In the genomic region with DNA sequence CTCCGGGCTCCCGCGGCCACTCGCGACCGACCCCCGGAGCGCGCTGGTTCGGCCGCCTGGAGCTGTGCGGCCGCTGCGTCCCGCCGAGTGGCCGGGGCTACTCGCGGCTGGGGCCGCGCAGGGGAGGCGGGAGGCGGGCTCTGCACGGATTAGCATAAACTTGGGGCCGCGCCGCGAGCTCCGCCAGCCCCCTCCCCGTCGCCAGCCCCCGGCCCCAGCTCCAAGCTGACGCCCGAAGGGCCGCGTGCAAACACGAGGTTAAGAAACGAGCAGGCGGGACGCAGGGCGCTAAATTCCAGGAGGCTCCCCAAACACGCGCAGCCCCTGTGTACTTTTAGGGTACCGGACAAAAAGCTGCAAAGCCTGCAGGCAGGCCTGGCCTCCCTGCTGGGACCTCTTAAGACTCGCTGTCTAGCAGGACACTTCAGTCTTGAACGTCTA, we compare ENCODE assay signal across 8 mouse cellular contexts. TPM values are rescaled to one million over a fixed set of nuclear protein-coding genes. Genes with fewer than 3 reads are reported as not detected.
A peak's percentile ranks its signal among the peaks of the same experiment; 100 is the strongest.
DNase-seq lines count a peak whose midpoint lies in the region; ATAC-seq lines count a peak whose summit lies in the region.

Emilin3 (minus strand) TSS at position 98 of the 441 bp plus-strand sequence.

- peak within 1 kb of the TSS; percentile 67 for H3K9ac ChIP-seq in heart, embryonic 14.5 days (ENCODE audit: low read length)
- H3K9ac ChIP-seq in embryonic facial prominence, embryonic 15.5 days, result peak within 1 kb of the TSS; percentile 70
- peak within 1 kb of the TSS; percentile 56 for H3K9ac ChIP-seq in neural tube, embryonic 12.5 days

- H3K4me3 ChIP-seq in heart, embryonic 14.5 days (ENCODE audit: control insufficient read depth in 1 of 2, insufficient read depth in 1 of 2, low read depth in 1 of 2, low read length in 2 of 2), result peak within 1 kb of the TSS; percentile 54 to 55
- peak within 1 kb of the TSS; percentile 61 for H3K4me3 ChIP-seq in embryonic facial prominence, embryonic 15.5 days (replicated peaks)
- H3K4me3 ChIP-seq in neural tube, embryonic 12.5 days, result peak within 1 kb of the TSS; percentile 48

- no peak for DNase-seq in heart, adult 11 months
- DNase-seq in kidney, postnatal 10 days, result peak; percentile 42
- DNase-seq in spleen, postnatal 36 days (ENCODE audit: low spot score in 2 of 2), result no peak
- DNase-seq in urinary bladder, postnatal 25 days (ENCODE audit: low spot score), result no peak

- no peak within 1 kb of the TSS for H3K27ac ChIP-seq in heart, embryonic 14.5 days (replicated peaks in 1 of 2; ENCODE audit: control insufficient read depth in 1 of 2, insufficient read depth in 1 of 2, low read depth in 2 of 2, low read length in 2 of 2)
- H3K27ac ChIP-seq in embryonic facial prominence, embryonic 15.5 days (replicated peaks), result peak within 1 kb of the TSS; percentile 79
- no peak within 1 kb of the TSS for H3K27ac ChIP-seq in neural tube, embryonic 12.5 days

- H3K36me3 ChIP-seq in heart, embryonic 14.5 days (ENCODE audit: control insufficient read depth, insufficient read depth, low read length), result no peaks in the 10 kb centered on the region
- peaks cover 17% of the 10 kb centered on the region for H3K36me3 ChIP-seq in embryonic facial prominence, embryonic 15.5 days
- H3K36me3 ChIP-seq in neural tube, embryonic 12.5 days, result no peaks in the 10 kb centered on the region

- 1% methylated on average over 38 of the region's 46 CpGs for WGBS in heart, embryonic 14.5 days
- 1% methylated on average over 46 of the region's 46 CpGs for WGBS in embryonic facial prominence, embryonic 15.5 days
- WGBS in neural tube, embryonic 12.5 days, result under 1% methylated on average over 46 of the region's 46 CpGs

- H3K27me3 ChIP-seq in heart, embryonic 14.5 days (ENCODE audit: control insufficient read depth, insufficient read depth, low read length), result peaks cover 68% of the 10 kb centered on the region
- H3K27me3 ChIP-seq in embryonic facial prominence, embryonic 15.5 days, result peaks cover 32% of the 10 kb centered on the region
- peaks cover 50% of the 10 kb centered on the region for H3K27me3 ChIP-seq in neural tube, embryonic 12.5 days (replicated peaks)

- no peaks in the 10 kb centered on the region for H3K9me3 ChIP-seq in heart, embryonic 14.5 days (ENCODE audit: control insufficient read depth, low read length)
- H3K9me3 ChIP-seq in embryonic facial prominence, embryonic 15.5 days (replicated peaks), result no peaks in the 10 kb centered on the region
- H3K9me3 ChIP-seq in neural tube, embryonic 12.5 days, result no peaks in the 10 kb centered on the region

- peaks cover 10 to 25% of the 10 kb centered on the region in 2 experiments for H3K4me1 ChIP-seq in heart, embryonic 14.5 days (ENCODE audit: control insufficient read depth in 2 of 2, insufficient read depth in 2 of 2, low read length in 2 of 2)
- H3K4me1 ChIP-seq in embryonic facial prominence, embryonic 15.5 days, result peaks cover 54% of the 10 kb centered on the region
- peaks cover 13% of the 10 kb centered on the region for H3K4me1 ChIP-seq in neural tube, embryonic 12.5 days

- ATAC-seq in heart, embryonic 14.5 days (ENCODE audit: insufficient number of reproducible peaks, insufficient read depth, low FRiP score, low read depth), result peak; percentile 42; the same call in 1 of the 2 replicates
- ATAC-seq in embryonic facial prominence, embryonic 15.5 days (ENCODE audit: insufficient number of reproducible peaks, low FRiP score, low TSS enrichment, low read depth), result peak; percentile 69
- 0 out of 2 replicates have a peak, but pooled peaks have one; percentile 23 for ATAC-seq in neural tube, embryonic 12.5 days (ENCODE audit: low FRiP score, low read depth)
- no peak for ATAC-seq in frontal cortex, adult (ENCODE audit: low TSS enrichment)

- H3K4me2 ChIP-seq in heart, embryonic 14.5 days (ENCODE audit: low read length), result peak within 1 kb of the TSS; percentile 96
- H3K4me2 ChIP-seq in embryonic facial prominence, embryonic 15.5 days (replicated peaks), result peak within 1 kb of the TSS; percentile 91
- peak within 1 kb of the TSS; percentile 88 for H3K4me2 ChIP-seq in neural tube, embryonic 12.5 days (replicated peaks)

RNA-seq across cellular contexts. Expression of gene Emilin3, which starts in this region (rescaled TPM):
- 0.75 and 1.2 TPM in 2 replicates for polyA plus RNA-seq in heart, embryonic 14.5 days (2014; fragmentation: Nextera tagmentation; extraction: Ambion mirVana)
- 51.3 and 51.9 TPM in 2 replicates for polyA plus RNA-seq in embryonic facial prominence, embryonic 15.5 days (2015; fragmentation: Nextera tagmentation; extraction: Ambion mirVana)
- polyA plus RNA-seq in neural tube, embryonic 12.5 days (2016; fragmentation: Nextera tagmentation; extraction: Ambion mirVana), result 1.9 and 2.2 TPM in 2 replicates

Comparison
In these comparisons a context has a peak if more than half of its experiments do, and no peak if none do; other contexts are left out.
1. RNA of gene Emilin3 (polyA plus RNA-seq): 51.3 to 51.9 TPM in embryonic facial prominence, embryonic 15.5 days; 1.9 to 2.2 TPM in neural tube, embryonic 12.5 days and 0.75 to 1.2 TPM in heart, embryonic 14.5 days; every median in the first group is over 10 times any median in the second.
2. Peak in every context shown above with its lines, with median percentiles within 50 percentile points of each other: H3K4me2 ChIP-seq, H3K4me3 ChIP-seq and H3K9ac ChIP-seq.